Mouse (Mus musculus) embryonic stem cell, embryonic (primary cell): ENCODE results near the gene Fpr1.

Experiments used
- CTCF ChIA-PET, 4 experiments: fragments of 300-600 bp in 2 of 4; fragments of 350-600 bp in 2 of 4; sonication (Branson Sonifier 250); formaldehyde crosslinking; loops; one replicate each; lab custom pipeline; 2022; ENCODE audit warnings: inconsistent platforms in 2 of 4; lab: Charles Lee
- POLR2A ChIA-PET, 4 experiments: fragments of 300-600 bp in 2 of 4; fragments of 350-600 bp in 2 of 4; sonication (Branson Sonifier 250); formaldehyde crosslinking; loops; one replicate each; lab custom pipeline; 2022; ENCODE audit warnings: antibody characterized with exemption in 4 of 4, inconsistent platforms in 1 of 4; lab: Charles Lee

Fpr1 gene

DNA sequence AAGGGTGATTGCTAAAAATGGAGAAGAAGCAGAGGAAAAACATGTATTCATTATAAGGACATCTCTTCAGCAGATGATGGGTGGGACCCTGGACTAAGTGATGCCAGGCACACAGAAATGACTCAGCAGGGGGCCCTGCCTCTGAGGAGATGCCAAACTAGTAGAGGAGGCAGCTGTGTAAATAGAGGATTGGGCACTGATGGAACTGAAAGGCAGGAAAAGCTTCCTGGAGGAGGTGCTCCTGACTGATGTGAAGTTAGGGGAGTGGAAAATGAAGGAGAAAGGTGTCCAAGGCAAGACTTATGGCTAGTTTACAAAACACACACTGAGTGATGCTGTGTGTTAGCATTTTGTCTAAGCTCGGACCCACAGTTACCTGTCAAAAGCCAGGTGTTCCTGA, 26.3 kb downstream of the Fpr1 start:
- ChIA-PET POLR2A (no interaction called here), CTCF (no interaction called here)

DNA sequence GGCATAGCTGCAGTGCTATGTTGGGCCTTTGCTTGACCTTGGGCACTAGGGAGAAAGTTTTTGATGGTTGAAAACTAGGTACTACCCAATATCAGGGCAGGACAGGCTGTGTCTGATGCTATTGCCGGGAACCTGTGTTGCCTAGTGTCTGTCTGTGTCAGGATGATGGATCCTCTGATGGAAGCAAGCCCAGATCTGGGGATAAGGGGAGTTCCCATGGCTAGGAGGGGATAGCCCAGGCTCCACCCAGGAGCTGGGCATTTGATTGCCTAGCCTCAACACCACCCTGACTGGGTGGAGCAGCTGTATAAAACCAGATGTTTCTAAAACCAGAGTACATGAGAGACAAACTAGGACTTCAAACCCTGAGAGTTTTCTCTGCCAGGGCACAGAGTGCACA, 27.1 kb downstream of the Fpr1 start:
- ChIA-PET CTCF (interaction anchor here in 1 of 4 experiments (1.0 kb wide), 2 partner anchors 11 to 19 kb away, joined by 3 read pairs; no protein-coding TSS in a partner anchor), POLR2A (interaction anchor here in 1 of 4 experiments (0.5 to 0.8 kb wide), 2 partner anchors 28 to 30 kb away, joined by 3 to 4 read pairs; partner anchors contain the start of gene Spaca6)

DNA sequence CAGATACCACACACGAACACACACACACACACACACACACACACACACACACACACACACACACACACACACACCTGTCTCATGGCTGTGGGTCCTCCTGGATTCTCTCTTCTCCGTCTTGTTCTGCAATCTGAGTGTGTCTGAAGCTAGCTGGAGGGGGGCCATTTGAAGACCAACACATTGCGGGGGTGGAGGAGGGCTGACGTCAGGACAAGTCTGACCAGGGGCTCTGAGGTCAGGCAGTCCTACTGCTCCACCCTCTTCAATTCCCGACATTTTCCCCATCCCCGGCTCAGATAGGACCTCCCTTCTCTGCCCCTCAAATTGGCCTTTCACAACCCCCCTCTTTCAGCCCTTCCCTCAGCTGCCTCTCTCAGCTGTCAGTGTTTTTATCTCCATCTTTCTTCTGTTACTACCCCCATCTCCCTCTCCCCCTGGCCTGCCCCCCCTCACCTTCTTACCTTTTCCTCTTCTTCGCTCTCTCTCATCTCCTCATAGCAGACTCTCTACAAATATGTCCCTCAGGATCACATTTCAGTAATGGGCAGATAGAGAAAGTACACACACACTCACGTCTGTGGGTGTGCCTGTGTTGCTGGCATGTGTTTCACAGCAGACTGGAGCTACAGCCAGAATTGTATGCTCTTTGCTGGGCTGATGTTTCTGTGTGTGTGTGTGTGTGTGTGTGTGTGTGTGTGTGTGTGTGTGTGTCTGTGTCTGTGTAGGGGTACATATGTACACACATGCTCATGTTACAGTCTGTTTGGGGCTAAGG, 28.5 kb downstream of the Fpr1 start, which contains the start of gene Has1:
TSS of gene Has1 (minus strand) at position 142 of the 775 bp plus-strand sequence.
- ChIA-PET POLR2A (interaction anchor here in 1 of 4 experiments (0.8 kb wide), 1 partner anchor 13 kb away, joined by 5 read pairs; no protein-coding TSS in a partner anchor), CTCF (no interaction called here)

DNA sequence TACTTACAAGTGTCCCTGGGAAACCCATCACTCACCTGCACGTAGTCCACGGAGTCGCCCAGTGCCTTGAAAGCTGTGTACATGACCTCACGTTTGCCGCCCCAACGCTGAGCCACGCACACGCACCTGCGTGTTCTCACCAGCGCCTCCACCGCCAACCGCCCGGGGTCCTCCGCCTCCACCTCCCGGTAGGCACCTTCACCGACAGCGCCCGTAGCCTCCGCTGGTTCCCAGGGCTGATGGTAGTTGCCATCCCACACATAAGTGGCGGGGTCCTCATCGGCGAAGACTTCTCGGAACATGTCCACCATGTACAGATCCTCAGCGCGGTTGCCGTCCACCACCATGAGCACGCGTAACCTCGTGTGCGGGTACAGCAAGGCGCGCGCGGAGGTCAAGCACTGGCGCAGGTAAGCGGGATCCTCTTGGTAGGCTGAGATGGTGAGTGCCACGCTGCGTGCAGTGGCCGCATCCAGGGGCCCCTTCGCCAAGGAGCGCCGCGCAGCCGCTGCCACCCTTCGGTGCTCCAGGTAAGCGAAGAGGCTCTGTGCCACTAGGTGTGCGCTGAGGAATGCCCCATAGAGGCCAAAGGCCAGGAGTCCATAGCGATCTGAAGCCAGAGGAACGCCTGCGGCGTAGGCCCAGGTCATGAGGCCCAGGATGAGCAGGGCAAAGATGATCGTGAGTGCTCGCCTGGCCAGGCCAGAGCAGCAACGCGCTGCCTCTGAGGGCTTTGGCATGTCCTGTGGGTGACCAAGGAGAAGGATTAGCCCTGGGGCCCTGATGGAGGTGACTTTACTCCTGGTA, 33.6 kb downstream of the Fpr1 start:
- CTCF ChIA-PET: no interaction called here
- POLR2A ChIA-PET: interaction anchor here in 1 of 4 experiments (0.5 kb wide), 1 partner anchor 24 kb away, joined by 4 read pairs; no protein-coding TSS in a partner anchor

DNA sequence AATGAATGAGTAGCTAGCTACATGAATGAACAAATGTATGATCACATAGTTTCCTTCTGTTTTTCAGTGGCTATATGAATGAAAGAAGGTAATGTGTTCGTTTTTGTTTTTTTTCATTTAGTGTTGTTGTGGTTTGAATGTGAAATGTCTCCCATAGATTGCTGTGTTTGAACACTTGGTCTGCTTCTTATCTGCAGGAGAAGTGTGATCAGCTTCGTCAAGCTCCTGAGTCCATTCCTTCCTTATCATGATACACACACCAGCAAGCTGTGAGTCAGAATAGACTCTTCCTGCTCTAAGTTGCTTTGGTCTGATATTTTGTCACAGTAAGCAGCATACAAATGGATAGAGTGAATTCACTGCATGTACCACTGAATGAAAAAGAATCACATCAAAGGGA, 34.8 kb downstream of the Fpr1 start:
- ChIA-PET CTCF (interaction anchor here in 1 of 4 experiments (1.6 kb wide), 1 partner anchor 11 kb away, joined by 6 read pairs; no protein-coding TSS in a partner anchor), POLR2A (interaction anchor here (0.7 to 2.2 kb wide), 6 partner anchors 9 to 87 kb away, joined by 3 to 8 read pairs (median 4); no protein-coding TSS in a partner anchor)

DNA sequence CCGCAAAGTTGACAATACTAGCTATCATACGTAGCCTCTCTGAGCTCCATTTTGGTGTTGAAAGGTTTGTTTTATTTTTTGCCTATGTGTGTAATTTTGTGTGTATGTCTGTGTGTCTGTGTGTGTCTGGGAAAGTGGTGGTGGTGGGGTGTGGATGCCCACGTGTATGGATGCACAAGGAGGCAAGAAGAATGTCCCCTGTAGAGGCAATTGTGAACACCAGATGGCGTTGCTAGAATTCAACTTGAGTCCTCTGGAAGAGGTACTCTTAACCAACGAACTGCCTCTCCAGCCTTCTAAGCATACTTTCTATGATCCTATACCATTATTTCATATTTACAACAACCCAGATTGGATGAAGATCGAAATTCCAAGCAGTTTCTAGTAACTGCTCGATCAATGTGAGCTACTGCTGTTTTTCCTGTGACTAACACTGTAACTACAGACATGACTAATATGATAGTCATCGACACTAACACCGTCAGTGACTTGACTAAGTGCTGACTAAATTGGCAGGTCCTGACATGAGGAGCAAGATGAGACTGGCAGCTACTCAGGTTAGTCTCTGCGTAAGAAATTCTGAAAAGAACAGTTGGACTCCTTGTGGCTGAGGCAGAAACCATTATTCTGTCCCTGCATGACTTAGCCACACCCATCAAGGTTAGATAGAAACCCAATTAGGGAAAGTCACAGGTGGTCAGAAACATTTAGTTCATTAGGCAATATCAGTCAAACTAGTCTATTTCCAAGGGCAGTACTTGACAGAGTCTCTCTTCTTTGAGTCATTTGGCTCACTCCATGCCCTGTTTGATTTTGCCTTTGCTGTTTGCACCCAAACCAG, 38.3 kb downstream of the Fpr1 start:
- ChIA-PET POLR2A (interaction anchor here in 2 of 4 experiments (0.5 to 2.5 kb wide), 2 partner anchors 8 to 17 kb away, joined by 3 to 11 read pairs; no protein-coding TSS in a partner anchor), CTCF (interaction anchor here in 2 of 4 experiments (0.7 to 1.4 kb wide), 4 partner anchors 11 to 416 kb away, joined by 3 to 4 read pairs (median 3); no protein-coding TSS in a partner anchor)

DNA sequence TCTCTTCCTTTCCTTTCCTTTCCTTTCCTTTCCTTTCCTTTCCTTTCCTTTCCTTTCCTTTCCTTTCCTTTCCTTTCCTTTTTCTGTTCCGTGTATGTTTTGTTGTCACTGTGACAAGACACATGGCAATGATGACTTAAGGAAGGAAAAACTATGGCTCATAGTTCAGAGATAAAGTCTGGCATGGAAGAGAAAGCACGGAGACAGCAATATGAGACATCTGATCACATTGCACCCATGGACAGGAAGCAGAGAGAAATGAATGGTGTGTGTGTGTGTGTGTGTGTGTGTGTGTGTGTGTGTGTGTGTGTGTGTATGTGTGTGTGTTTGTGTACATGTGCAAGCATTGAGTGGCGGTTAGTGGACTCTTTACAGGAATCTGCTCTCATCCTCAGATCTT, 39.1 kb downstream of the Fpr1 start:
- ChIA-PET POLR2A (interaction anchor here in 2 of 4 experiments (0.5 to 2.5 kb wide), 2 partner anchors 7 to 16 kb away, joined by 3 to 11 read pairs; no protein-coding TSS in a partner anchor), CTCF (interaction anchor here in 2 of 4 experiments (1.3 to 1.4 kb wide), 2 partner anchors 12 to 415 kb away, joined by 3 to 4 read pairs; no protein-coding TSS in a partner anchor)

DNA sequence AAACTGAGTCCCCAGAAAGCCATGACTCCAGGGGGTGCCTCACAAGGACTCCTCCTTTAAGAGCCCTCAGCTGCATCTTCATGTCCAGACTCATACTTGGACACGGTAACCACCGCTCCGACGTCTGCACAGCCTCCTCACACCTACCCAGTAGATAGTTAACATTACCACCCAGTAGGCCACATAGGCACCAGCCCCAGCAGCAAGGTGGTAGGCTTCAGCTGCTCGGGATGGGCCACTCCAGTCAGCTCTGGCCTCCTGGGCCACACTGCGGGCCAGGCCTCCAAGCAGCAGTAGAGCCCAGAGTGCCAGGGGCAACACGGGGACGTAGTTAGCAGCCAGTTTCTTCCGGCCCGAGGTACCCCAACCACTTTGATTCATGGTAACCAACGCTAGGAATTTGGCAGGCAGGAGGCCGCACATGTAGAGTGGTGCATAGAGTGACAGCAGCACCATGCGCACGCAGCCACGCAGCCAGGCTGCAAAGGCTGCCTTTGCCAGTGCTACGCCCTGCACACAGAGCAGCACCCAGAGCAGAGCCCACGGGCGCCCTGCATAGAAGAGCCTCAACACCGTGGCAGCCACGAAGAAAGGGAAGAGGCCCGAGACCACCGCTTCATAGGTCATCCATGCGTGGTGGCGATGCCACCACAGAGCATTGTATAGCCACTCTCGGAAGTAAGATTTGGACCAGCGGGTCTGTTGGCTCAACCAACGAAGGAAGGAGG, 40.0 kb downstream of the Fpr1 start:
- CTCF ChIA-PET: no interaction called here
- POLR2A ChIA-PET: interaction anchor here in 1 of 4 experiments (1.1 kb wide), 1 partner anchor 12 kb away, joined by 3 read pairs; no protein-coding TSS in a partner anchor

DNA sequence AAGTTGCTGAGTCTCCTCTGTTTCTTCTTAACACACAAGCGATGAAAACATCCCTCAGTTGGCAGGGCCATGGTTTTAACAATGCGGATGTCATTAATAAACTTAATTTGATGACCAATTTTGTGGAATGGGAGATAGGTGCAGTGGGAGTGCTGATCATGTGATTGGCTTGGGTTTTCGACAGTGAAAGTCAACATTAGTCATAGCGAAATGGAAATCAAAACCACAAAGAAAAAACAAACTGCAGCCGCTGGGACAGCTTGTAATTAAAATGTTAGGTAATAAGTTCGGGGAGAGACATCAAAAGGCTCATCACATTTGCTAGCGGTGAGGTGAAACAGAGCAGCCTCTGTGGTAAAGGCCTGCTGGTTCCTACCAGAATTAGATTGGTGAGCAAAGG, 42.9 kb downstream of the Fpr1 start:
- ChIA-PET CTCF (no interaction called here), POLR2A (no interaction called here)

DNA sequence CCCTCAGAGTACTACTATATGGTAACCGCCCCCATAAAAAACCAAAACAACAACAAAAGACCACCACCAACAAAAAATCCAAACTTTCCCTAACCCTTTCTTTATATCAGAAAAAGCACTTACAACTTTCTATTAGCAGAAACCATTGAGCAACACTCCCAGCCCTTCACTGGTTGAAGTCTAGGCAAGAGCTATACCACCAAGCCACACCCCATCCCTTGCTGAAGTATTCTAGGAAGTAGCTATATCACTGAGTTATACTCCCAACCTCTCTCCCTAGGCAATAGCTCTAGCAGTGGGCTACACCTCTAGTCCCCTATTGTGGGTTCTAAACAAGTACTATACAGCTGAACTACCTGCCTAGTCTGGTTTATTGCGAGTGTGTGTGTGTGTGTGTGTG, 44.5 kb downstream of the Fpr1 start:
- ChIA-PET POLR2A (interaction anchor here in 3 of 4 experiments (0.9 to 3.3 kb wide), 9 partner anchors 9 to 236 kb away, joined by 3 to 62 read pairs (median 9); partner anchors contain the start of genes Spaca6 (in 3 of the 3) and Lnpep (in 1 of the 3)), CTCF (interaction anchor here in 2 of 4 experiments (0.5 to 2.7 kb wide), 2 partner anchors 13 to 73 kb away, joined by 4 to 13 read pairs; no protein-coding TSS in a partner anchor)

DNA sequence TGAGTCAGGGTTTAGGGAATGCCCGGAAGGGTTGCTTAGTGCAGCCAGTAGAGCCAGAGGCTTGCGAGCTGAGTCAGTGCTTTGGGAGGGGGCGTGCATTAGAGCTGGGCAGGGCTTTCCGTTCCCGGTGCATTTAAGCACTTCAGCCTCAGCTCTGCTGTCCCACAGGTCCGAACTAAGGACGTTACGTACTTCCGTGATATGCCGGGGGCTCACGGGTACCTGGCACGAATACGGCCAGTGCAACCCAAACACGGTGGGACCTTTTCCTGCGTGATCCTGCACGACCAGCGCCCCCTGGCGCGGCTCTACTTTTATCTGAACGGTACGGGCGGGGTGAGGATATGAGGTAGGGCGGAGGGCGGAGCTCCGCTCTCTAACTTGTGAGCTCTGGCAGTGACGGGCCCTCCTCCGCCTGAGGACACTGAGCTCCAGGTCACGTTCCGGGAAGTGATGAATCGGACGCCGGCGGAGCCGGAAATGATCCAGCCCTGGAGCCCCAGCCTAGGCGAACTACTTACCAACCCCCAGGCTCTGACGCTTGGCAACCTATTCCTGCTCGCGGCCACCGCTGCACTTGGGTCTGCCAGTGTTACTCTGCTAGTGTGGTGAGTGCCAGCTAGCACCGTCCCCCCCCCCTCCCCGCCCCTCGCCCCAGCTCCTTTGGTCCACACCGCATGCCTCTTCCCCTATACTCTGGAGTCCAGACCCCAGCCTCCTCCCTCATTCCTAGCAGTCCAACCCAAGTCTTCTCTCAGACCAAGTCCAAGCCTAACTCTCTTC, 45.6 kb downstream of the Fpr1 start:
- POLR2A ChIA-PET: interaction anchor here (0.6 to 3.3 kb wide), 31 partner anchors 8 to 464 kb away, joined by 3 to 62 read pairs (median 5); partner anchors contain the start of genes Spaca6 (in 4 of the 4), Lnpep (in 3 of the 4) and Riok2 (in 1 of the 4)
- CTCF ChIA-PET: interaction anchor here (0.5 to 2.7 kb wide), 27 partner anchors 8 to 534 kb away, joined by 3 to 56 read pairs (median 4); partner anchors contain the start of gene Spaca6 (in 3 of the 4)

DNA sequence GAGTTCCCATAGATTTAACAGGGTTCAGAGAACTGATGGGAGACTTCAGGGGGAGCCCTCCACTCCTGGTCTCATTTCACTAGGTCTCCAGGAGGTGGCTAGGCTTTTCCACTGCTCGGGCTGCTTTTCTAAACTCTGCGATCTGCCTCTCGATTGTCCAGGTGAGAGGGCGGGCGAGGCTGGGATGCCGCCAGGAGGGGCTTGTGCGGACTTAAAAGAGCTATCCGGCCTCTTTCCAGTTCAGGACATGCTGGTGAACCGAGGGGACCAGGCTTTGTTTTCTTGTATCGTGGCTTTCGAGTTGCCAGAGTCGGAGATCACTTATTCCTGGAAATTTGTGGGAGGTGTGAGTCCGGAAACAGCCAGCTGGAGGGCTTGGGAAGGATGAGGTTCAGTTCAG, 46.3 kb downstream of the Fpr1 start:
- ChIA-PET POLR2A (interaction anchor here (0.6 to 3.3 kb wide), 20 partner anchors 8 to 464 kb away, joined by 3 to 62 read pairs (median 6); partner anchors contain the start of genes Spaca6 (in 4 of the 4), Lnpep (in 3 of the 4) and Riok2 (in 1 of the 4)), CTCF (interaction anchor here in 3 of 4 experiments (0.6 to 2.7 kb wide), 13 partner anchors 9 to 214 kb away, joined by 3 to 56 read pairs (median 5); partner anchors contain the start of gene Spaca6 (in 1 of the 3))

DNA sequence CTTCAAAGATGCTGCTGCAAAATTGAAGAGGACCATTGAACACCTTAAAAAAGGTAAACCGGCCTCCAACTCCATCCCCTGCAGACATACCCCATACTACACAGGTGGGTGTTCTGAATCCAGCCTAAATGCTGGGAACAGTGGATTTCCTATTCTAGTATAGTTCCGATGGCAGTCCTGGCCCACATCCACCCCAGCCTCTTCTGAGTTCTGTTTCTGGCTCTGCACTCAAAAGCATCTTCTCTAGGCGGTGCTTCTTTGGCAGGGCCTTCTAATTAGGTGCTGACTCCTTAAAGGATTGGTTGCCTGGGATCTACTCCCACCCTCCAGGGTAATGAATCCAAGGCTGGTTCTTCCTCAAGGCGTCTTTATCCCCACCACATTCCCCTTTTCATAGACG, 47.6 kb downstream of the Fpr1 start:
- ChIA-PET POLR2A (no interaction called here), CTCF (interaction anchor here in 1 of 4 experiments (2.5 kb wide), 1 partner anchor 8 kb away, joined by 56 read pairs; the partner anchor contains the start of gene Spaca6)

DNA sequence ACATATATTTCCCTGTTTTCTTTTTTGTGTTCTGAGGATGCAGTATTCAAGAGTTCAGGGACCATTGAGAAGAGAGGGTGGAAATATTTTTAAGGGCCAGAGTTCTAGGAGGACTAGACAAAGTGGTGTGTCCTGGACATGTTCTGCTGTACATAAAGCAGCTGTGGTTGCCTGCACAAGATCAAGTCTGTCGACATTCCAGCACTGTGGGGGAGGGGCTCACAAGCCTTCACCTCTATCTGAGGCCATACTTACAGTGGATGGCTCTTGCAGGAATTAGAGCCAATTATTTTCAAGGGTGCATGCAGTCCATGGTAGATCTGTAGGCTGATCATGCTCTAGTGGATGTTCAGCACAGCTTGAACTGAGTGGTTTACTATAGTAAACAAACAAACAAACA, 48.8 kb downstream of the Fpr1 start:
- POLR2A ChIA-PET: interaction anchor here in 1 of 4 experiments (1.3 kb wide), 1 partner anchor 9 kb away, joined by 3 read pairs; no protein-coding TSS in a partner anchor
- CTCF ChIA-PET: no interaction called here

DNA sequence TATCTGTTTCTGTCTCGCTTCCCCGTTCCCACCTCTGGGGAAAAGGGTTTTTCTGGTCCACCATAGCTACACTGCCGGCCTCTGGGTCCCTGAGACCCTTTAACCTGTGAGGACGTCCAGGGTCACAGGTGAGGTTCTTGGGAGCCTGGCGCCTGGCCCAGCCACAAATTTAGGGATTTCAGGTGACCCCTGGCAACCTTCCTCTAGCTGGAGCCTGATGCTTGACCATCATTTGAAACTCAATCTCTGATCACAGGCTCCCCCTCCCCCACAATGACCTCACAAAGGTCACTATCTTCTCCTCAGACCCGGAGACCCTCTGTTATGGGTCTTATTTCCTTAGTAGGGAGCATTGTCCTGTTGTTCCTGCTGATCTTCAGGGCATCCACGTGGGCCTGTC, 53.0 kb downstream of the Fpr1 start:
- CTCF ChIA-PET: interaction anchor here in 1 of 4 experiments (0.7 to 6.1 kb wide), 2 partner anchors 7 to 22 kb away, joined by 4 to 56 read pairs; no protein-coding TSS in a partner anchor

More for the DNA sequence above, 53.0 kb downstream of the Fpr1 start:
- POLR2A ChIA-PET: interaction anchor here in 2 of 4 experiments (1.4 to 6.1 kb wide), 3 partner anchors 8 to 206 kb away, joined by 3 to 62 read pairs (median 9); partner anchors contain the start of gene Lnpep (in 1 of the 2)
